Mouse (Mus musculus) lung, postnatal 36 days (tissue): ENCODE data around the gene 5730507C01Rik.
A peak's percentile ranks its signal among the peaks of the same experiment; 100 is the strongest.
"Not testable (repeated sequence)": the region's sequence is repeated elsewhere in the genome, so short reads cannot be mapped to it uniquely, and the experiment has no call there.

Source experiments
- DNase-seq: peaks from one replicate; pipeline ENCODE4 v3.0.0; 2022; ENCODE audit warnings: mixed read lengths

The 5730507C01Rik gene

GRCm38 (mm10) chr12:18514171-18514570, at the start of gene 5730507C01Rik:
5730507C01Rik (plus strand) TSS chr12:18514510.
- DNase-seq, result peak; percentile 33

GRCm38 (mm10) chr12:18514616-18515015, 306 bp downstream of the 5730507C01Rik start:
- DNase-seq, result not testable (repeated sequence)

GRCm38 (mm10) chr12:18515077-18515476, 767 bp downstream of the 5730507C01Rik start:
- peak; percentile 2 for DNase-seq
